Mouse (Mus musculus) embryonic fibroblast, embryonic 13.5 days (primary cell): Measurements from ENCODE around the gene 1700013F07Rik. TPM values are rescaled to one million over a fixed set of nuclear protein-coding genes. Genes with fewer than 3 reads are reported as not detected.
A peak's percentile ranks its signal among the peaks of the same experiment; 100 is the strongest.
"Not testable (repeated sequence)": the region's sequence is repeated elsewhere in the genome, so short reads cannot be mapped to it uniquely, and the experiment has no call there.

Source experiments
- H3K27ac ChIP-seq: 2 replicates; pipeline ENCODE4 v1.5.1; 2012; ENCODE audit warnings: low read length, control low read depth, inconsistent platforms; ENCODE audit not compliant: insufficient read depth
- H3K4me1 ChIP-seq: 2 replicates; pipeline ENCODE4 v1.6.1; 2011; ENCODE audit warnings: low read length; ENCODE audit not compliant: control insufficient read depth, insufficient read depth
- H3K4me3 ChIP-seq: 2 replicates; pipeline ENCODE4 v1.5.1; 2011; ENCODE audit warnings: mild to moderate bottlenecking, control low read depth, low read length; ENCODE audit not compliant: insufficient read depth
- CTCF ChIP-seq: IDR thresholded peaks from 2 replicates; pipeline ENCODE4 v1.5.1; 2011; ENCODE audit warnings: mild to moderate bottlenecking, control low read depth, low read length, moderate library complexity, borderline replicate concordance; ENCODE audit not compliant: insufficient read depth
- POLR2A ChIP-seq: IDR thresholded peaks from 2 replicates; pipeline ENCODE4 v1.6.1; 2011; ENCODE audit warnings: low read depth, mild to moderate bottlenecking, control low read depth, low read length, moderate library complexity
- polyA plus RNA-seq: library from polyadenylated mRNA; stranded (reverse); fragments of >200 nt; gene quantifications from 2 replicates; pipeline ENCODE4 v1.2.4, GENCODE M21; 2011; ENCODE audit warnings: low read depth; ENCODE audit not compliant: missing spikeins, insufficient read length

1700013F07Rik gene
- polyA plus RNA-seq, 1 experiment, result not detected

DNA sequence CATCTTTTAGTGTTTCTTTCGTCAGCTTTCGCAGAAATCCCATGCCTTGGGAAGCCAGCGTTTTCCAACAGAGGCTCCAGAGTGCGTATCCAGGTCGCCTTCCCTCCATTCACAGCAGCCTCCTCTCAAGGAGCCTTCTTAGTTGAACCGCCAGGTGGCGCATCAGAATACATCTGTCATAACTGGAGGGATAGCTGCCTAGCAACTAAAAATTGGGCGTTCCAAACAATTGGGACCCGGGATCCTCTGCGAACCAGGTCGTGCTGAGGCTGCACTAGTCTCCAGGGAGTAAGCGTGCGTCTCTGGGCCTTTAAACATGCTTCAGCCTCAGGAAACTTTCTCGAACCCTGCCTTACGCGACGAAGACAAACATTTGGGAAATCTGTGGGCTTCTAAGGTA lies 3.4 kb downstream of the 1700013F07Rik start:
- Histone ChIP-seq H3K4me3 (0 out of 2 replicates have a peak overlapping the region, but pooled peaks have one; percentile 2), H3K4me1 (no peaks in the 10 kb centered on the region), H3K27ac (no peak overlapping the region)
- TF ChIP-seq CTCF (0 out of 2 replicates have a peak, but pooled peaks have one; percentile 35), POLR2A (no peak)

- H3K4me3 ChIP-seq, result no peak overlapping the region
- no peak for TF ChIP-seq CTCF
- TF ChIP-seq POLR2A, result no peak
- H3K4me1 ChIP-seq, result no peaks in the 10 kb centered on the region
- H3K27ac ChIP-seq, result no peak overlapping the region
Measured at GRCm38 (mm10) chr3:108542299-108542698, 8.3 kb downstream of the 1700013F07Rik start.

DNA sequence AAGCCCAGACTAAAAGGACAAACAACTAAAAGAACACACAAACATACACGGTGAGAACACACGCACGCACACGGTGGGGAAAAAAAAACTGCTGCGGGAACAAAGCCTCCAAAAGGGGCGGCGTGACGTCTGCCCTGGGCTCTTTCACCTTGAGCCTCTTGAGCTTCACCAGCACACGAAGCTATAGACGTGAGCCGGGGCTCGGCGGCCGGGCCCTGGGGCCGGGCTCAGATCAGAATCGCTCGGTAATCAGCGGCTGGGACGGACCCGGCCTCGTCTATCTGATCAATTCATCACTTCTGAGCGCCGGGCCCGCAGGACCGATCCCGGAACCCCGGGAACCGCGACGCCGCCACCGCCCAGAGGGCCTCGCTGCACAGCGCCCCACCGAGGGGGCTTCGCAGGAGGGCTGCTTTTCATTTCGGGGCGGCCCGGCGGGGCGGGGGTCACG lies 20.2 kb downstream of the 1700013F07Rik start:
- H3K4me3 ChIP-seq, result peak overlapping the region; percentile 83
- TF ChIP-seq CTCF (no peak), POLR2A (no peak; the same call in 1 of the 2 replicates)
- no peaks in the 10 kb centered on the region for H3K4me1 ChIP-seq
- H3K27ac ChIP-seq, result no peak overlapping the region

DNA sequence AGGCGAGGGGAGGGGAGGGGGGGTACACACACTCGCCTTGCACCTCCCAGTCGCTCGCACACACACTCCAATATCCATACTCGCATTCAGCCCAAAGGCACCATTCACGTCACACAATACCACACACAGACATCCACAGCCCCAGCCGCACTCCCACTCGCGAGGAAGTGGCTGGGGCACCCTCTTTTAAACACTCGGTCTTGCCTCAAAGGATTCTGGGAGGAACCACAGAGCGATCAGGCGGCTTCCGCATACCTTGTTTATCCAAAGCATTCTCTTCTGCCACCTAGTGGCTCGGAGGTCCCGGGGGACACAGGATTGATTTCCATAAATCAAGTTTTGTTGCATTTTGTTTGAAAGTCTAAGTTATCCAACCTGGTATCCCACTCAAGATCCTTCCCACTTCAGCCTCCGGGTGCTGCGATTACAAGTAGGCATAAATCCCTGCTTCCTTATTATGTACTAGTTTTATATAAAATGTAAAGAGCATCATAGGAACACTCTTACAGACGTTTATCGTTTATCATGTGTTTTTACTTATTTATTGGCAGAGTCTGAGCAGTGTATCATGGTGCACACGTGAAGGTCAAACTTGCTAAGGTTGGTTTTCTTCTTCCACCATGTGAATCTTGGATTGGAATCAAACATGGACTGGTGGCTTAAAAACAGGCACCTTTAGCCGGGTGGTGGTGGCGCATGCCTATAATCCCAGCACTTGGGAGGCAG lies 20.8 kb downstream of the 1700013F07Rik start:
- TF ChIP-seq CTCF (peak; percentile 24; the same call in 1 of the 2 replicates), POLR2A (peak; percentile 100)
- Histone ChIP-seq H3K27ac (no peak overlapping the region), H3K4me3 (peak overlapping the region; percentile 83), H3K4me1 (no peaks in the 10 kb centered on the region)

DNA sequence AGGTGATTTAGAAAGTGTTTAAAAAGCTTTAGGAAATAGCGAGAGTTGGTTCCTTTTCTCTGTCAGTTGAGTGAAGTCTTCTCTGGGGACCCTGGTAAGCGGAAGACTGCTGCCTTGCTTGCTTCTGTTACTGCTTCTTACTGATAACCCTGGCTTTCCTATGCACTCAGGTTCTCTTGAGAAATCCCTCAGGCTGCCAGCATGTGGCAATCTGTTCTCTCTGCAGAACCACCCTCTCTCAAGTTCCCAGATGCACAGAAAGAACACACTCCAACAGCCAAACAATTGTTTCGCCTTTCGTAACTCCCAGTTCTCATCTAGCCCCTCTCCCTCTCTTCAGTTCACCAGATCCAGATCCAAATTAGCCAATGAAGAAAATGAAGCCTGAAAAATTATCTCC lies 23.9 kb downstream of the 1700013F07Rik start:
- no peak overlapping the region for H3K27ac ChIP-seq
- no peaks in the 10 kb centered on the region for H3K4me1 ChIP-seq
- TF ChIP-seq CTCF, result no peak
- no peak for TF ChIP-seq POLR2A
- no peak overlapping the region for H3K4me3 ChIP-seq

- TF ChIP-seq POLR2A (peak; percentile 47), CTCF (no peak)
- Histone ChIP-seq H3K4me1 (no peaks in the 10 kb centered on the region), H3K4me3 (peak within 1 kb of the TSS; percentile 95), H3K27ac (peak within 1 kb of the TSS; percentile 93)
Measured at GRCm38 (mm10) chr3:108562133-108562730, 28.3 kb downstream of the 1700013F07Rik start, which contains the start of gene Tmem167b. Gene Tmem167b (minus strand): TSS chr3:108562466.

DNA sequence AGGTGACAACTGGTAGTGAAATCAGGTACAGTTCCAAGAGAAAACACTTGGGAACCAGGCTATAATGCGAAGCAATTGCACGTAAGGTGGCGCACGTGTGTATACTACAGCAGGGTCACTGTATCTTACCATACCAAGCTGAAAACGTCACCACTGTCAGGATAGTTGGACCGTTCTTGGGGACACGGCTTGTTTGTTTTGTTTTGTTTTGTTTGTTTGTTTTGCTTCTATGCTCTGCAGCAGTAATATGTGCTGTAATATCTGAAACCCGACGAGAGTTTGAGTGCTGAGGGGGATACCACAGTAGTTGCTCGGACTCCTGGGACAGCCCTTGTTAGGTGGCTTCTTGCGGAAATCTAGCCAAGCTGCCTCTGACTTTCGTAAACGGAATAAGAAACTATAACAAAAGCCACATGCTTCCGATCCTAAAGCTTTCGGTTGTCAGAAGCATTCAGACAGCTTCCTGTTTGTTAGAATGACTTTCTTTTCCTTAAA lies 28.9 kb downstream of the 1700013F07Rik start:
- Histone ChIP-seq H3K27ac (peak overlapping the region; percentile 82), H3K4me1 (no peaks in the 10 kb centered on the region), H3K4me3 (peak overlapping the region; percentile 31)
- TF ChIP-seq POLR2A (no peak; the same call in 1 of the 2 replicates), CTCF (no peak)

DNA sequence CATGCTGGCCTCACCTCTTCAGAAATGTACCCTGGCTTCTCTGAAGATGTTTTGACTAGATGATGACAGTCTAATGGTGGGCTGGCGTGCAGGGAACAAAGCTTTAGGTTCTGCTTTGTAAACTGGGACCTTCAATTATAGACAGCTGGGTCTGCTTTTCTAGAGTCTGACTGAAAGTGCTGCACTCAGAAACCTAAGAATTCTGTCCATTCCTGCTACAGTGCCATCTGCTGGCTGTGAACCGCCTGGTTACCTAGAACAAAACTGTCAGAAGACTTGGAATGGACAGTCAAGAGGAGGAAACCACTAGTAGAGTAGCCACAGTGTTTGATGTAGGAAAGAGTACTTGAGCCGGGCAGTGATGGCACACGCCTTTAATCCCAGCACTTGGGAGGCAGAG lies 29.4 kb downstream of the 1700013F07Rik start:
- TF ChIP-seq CTCF, result peak; percentile 43; the same call in 1 of the 2 replicates
- 0 out of 2 replicates have a peak, but pooled peaks have one; percentile 24 for TF ChIP-seq POLR2A
- Histone ChIP-seq H3K27ac (peak overlapping the region; percentile 82), H3K4me1 (no peaks in the 10 kb centered on the region), H3K4me3 (peak overlapping the region; percentile 31)

DNA sequence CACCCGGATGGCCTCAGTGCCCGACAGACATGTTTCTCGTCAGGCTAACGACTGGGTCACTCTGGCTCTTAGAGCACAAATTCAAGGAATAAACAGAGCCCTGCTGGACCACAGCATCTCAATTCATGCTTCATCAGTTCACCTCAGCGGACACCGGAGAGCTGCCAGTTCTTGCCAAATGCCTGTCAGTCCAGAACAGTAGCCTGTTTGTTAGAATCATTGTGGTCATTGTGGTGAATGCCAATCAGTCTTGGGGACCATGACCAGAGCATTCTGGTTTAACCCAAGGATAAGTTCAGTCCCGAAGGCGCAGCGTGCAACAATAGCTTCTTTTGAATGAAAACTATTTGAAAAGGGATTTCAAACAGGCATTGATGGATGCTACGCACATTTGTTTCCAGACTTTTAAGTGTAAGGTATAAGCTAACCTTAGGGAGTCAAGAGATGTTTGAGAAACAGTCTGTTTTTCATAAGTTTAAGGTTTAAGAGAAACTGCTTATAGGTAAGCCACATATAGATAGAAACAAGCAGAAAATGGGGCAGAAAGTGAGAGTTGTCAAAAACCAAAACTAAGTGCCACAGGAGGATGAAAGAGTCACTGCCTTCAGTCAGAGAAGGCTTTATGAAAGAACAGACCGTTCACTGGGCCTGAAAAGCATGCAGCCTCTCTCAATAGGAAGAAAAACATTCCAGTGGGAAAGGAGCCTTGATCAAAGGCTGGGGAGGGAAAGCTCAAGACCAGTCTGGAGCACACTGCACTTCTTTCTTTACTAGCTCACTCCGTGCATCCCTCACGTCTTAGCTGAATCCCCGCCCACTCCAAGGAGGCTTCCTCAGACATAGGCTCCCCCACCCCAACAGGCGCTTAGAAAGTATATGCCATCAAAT lies 34.3 kb downstream of the 1700013F07Rik start:
- no peaks in the 10 kb centered on the region; the same call in 1 of the 2 replicates for H3K4me1 ChIP-seq
- H3K27ac ChIP-seq, result no peak overlapping the region
- H3K4me3 ChIP-seq, result no peak overlapping the region
- no peak for TF ChIP-seq POLR2A

GRCm38 (mm10) chr3:108569636-108570035 lies 35.7 kb downstream of the 1700013F07Rik start:
- H3K4me1 ChIP-seq, H3K4me3 ChIP-seq, H3K27ac ChIP-seq: not testable (repeated sequence)
